Mouse (Mus musculus) macrophage (primary cell): ENCODE results near the gene Krtap7-1. TPM values are rescaled to one million over a fixed set of nuclear protein-coding genes. Genes with fewer than 3 reads are reported as not detected.

Experiments
- H3K27ac ChIP-seq: fragments of 350-480 bp; formaldehyde crosslinking; 2 replicates; pipeline ENCODE4 v1.9.0; 2021
- H3K36me3 ChIP-seq: fragments of 350-480 bp; formaldehyde crosslinking; 2 replicates; pipeline ENCODE4 v1.9.0; 2021; ENCODE audit errors: inconsistent target
- H3K4me3 ChIP-seq: fragments of 350-480 bp; formaldehyde crosslinking; 2 replicates; pipeline ENCODE4 v1.9.0; 2021; ENCODE audit errors: inconsistent target
- H3K79me2 ChIP-seq: fragments of 350-480 bp; formaldehyde crosslinking; 2 replicates; pipeline ENCODE4 v1.9.0; 2021; ENCODE audit errors: inconsistent target
- whole genome bisulfite sequencing: methylation state at CpG from one replicate; pipeline ENCODE4 v1.1.7; 2026; ENCODE audit warnings: inconsistent platforms; ENCODE audit not compliant: missing documents; 5-methylcytosine and 5-hydroxymethylcytosine counted together
- polyA plus RNA-seq: library from polyadenylated mRNA; stranded (reverse); fragments of 250-400 nt; gene quantifications from 3 replicates; pipeline ENCODE4 v1.2.4, GENCODE M21; 2018; ENCODE audit warnings: inconsistent platforms
- total RNA-seq, 78 experiments: library from RNA; depleted of rRNA; stranded (reverse); fragments of 250-400 nt; gene quantifications; 1 replicate in 9 of 78; 2 replicates in 24 of 78; 3 replicates in 43 of 78; 4 replicates in 2 of 78; pipeline ENCODE4 v1.2.4; 2018; ENCODE audit warnings: inconsistent platforms in 56 of 78

Gene Krtap7-1
- total RNA-seq (2018; cell fraction: chromatin; rRNA removed) = not detected
- not detected for total RNA-seq (2018; cell fraction: cytosol; rRNA removed)
- total RNA-seq (2018; cell fraction: nucleus; rRNA removed) = not detected
- polyA plus RNA-seq = not detected in 3 replicates

GRCm38 (mm10) chr16:89508223-89508622 is at the start of gene Krtap7-1:
Krtap7-1 (minus strand) TSS chr16:89508323.
- no peaks in the 10 kb centered on the region for H3K36me3 ChIP-seq
- H3K79me2 ChIP-seq = no peaks in the 10 kb centered on the region
- H3K27ac ChIP-seq = no peak within 1 kb of the TSS
- 92% methylated on average over 4 of the region's 4 CpGs for WGBS
- no peak within 1 kb of the TSS for H3K4me3 ChIP-seq

GRCm38 (mm10) chr16:89550298-89550697 is 42.2 kb upstream of the Krtap7-1 start:
- H3K79me2 ChIP-seq = no peaks in the 10 kb centered on the region
- H3K36me3 ChIP-seq = no peaks in the 10 kb centered on the region
- no peak overlapping the region for H3K27ac ChIP-seq
- no peak overlapping the region for H3K4me3 ChIP-seq

- Histone ChIP-seq H3K36me3 (no peaks in the 10 kb centered on the region), H3K27ac (no peak overlapping the region), H3K4me3 (no peak overlapping the region), H3K79me2 (no peaks in the 10 kb centered on the region)
- WGBS = 90% methylated on average over 5 of the region's 5 CpGs
Observed at GRCm38 (mm10) chr16:89538031-89538484, 29.9 kb upstream of the Krtap7-1 start.

GRCm38 (mm10) chr16:89537349-89537748 is 29.2 kb upstream of the Krtap7-1 start:
- Histone ChIP-seq H3K36me3 (no peaks in the 10 kb centered on the region), H3K27ac (no peak overlapping the region), H3K79me2 (no peaks in the 10 kb centered on the region), H3K4me3 (no peak overlapping the region)
- 91% methylated on average over 6 of the region's 6 CpGs for WGBS

- H3K36me3 ChIP-seq = no peaks in the 10 kb centered on the region
- 69% methylated on average over 7 of the region's 7 CpGs for WGBS
- H3K27ac ChIP-seq = no peak overlapping the region
- no peak overlapping the region for H3K4me3 ChIP-seq
- no peaks in the 10 kb centered on the region for H3K79me2 ChIP-seq
Observed at GRCm38 (mm10) chr16:89530547-89530946, 22.4 kb upstream of the Krtap7-1 start.

GRCm38 (mm10) chr16:89529846-89530245 is 21.7 kb upstream of the Krtap7-1 start:
- H3K79me2 ChIP-seq = no peaks in the 10 kb centered on the region
- 81% methylated on average over 7 of the region's 7 CpGs for WGBS

GRCm38 (mm10) chr16:89528380-89528779 is 20.3 kb upstream of the Krtap7-1 start:
- H3K4me3 ChIP-seq = no peak overlapping the region
- 83% methylated on average over 3 of the region's 3 CpGs for WGBS

More at GRCm38 (mm10) chr16:89529846-89530245, 21.7 kb upstream of the Krtap7-1 start:
- no peak overlapping the region for H3K4me3 ChIP-seq
- no peaks in the 10 kb centered on the region for H3K36me3 ChIP-seq
- H3K27ac ChIP-seq = no peak overlapping the region

GRCm38 (mm10) chr16:89520996-89521395 is 12.9 kb upstream of the Krtap7-1 start:
- WGBS = 97% methylated on average over 4 of the region's 4 CpGs
- H3K27ac ChIP-seq = no peak overlapping the region
- H3K36me3 ChIP-seq = no peaks in the 10 kb centered on the region
- H3K79me2 ChIP-seq = no peaks in the 10 kb centered on the region
- no peak overlapping the region for H3K4me3 ChIP-seq

More at GRCm38 (mm10) chr16:89528380-89528779, 20.3 kb upstream of the Krtap7-1 start:
- no peaks in the 10 kb centered on the region for H3K36me3 ChIP-seq
- no peak overlapping the region for H3K27ac ChIP-seq
- no peaks in the 10 kb centered on the region for H3K79me2 ChIP-seq

- Histone ChIP-seq H3K79me2 (no peaks in the 10 kb centered on the region), H3K4me3 (no peak overlapping the region), H3K36me3 (no peaks in the 10 kb centered on the region), H3K27ac (no peak overlapping the region)
- WGBS = 91% methylated on average over 2 of the region's 2 CpGs
Observed at GRCm38 (mm10) chr16:89520555-89520954, 12.4 kb upstream of the Krtap7-1 start.

GRCm38 (mm10) chr16:89520091-89520490 is 12.0 kb upstream of the Krtap7-1 start:
- Histone ChIP-seq H3K79me2 (no peaks in the 10 kb centered on the region), H3K27ac (no peak overlapping the region), H3K4me3 (no peak overlapping the region), H3K36me3 (no peaks in the 10 kb centered on the region)
- WGBS = 97% methylated on average over 6 of the region's 6 CpGs

- H3K4me3 ChIP-seq = no peak overlapping the region
- WGBS = 65% methylated on average over 9 of the region's 9 CpGs
- no peak overlapping the region for H3K27ac ChIP-seq
- no peaks in the 10 kb centered on the region for H3K79me2 ChIP-seq
- H3K36me3 ChIP-seq = no peaks in the 10 kb centered on the region
Observed at GRCm38 (mm10) chr16:89517635-89518034, 9.5 kb upstream of the Krtap7-1 start.

- no peaks in the 10 kb centered on the region for H3K79me2 ChIP-seq
- WGBS = 94% methylated on average over 7 of the region's 7 CpGs
- H3K36me3 ChIP-seq = no peaks in the 10 kb centered on the region
- no peak overlapping the region for H3K27ac ChIP-seq
- no peak overlapping the region for H3K4me3 ChIP-seq
Observed at GRCm38 (mm10) chr16:89513431-89513830, 5.3 kb upstream of the Krtap7-1 start.

GRCm38 (mm10) chr16:89503571-89503970 is 4.6 kb downstream of the Krtap7-1 start:
- Histone ChIP-seq H3K79me2 (no peaks in the 10 kb centered on the region), H3K27ac (no peak overlapping the region), H3K4me3 (no peak overlapping the region), H3K36me3 (no peaks in the 10 kb centered on the region)
- WGBS = 90% methylated on average over 2 of the region's 2 CpGs

GRCm38 (mm10) chr16:89501870-89502269 is 6.3 kb downstream of the Krtap7-1 start:
- Histone ChIP-seq H3K27ac (no peak overlapping the region), H3K79me2 (no peaks in the 10 kb centered on the region), H3K36me3 (no peaks in the 10 kb centered on the region), H3K4me3 (no peak overlapping the region)
- 91% methylated on average over 5 of the region's 5 CpGs for WGBS

GRCm38 (mm10) chr16:89497002-89497401 is 11.1 kb downstream of the Krtap7-1 start:
- no peaks in the 10 kb centered on the region for H3K79me2 ChIP-seq
- H3K4me3 ChIP-seq = no peak overlapping the region
- H3K27ac ChIP-seq = no peak overlapping the region
- no peaks in the 10 kb centered on the region for H3K36me3 ChIP-seq
- 87% methylated on average over 5 of the region's 5 CpGs for WGBS
